Mouse (Mus musculus) c-Kit-positive CD71-positive TER-119-positive erythroid progenitor cells, embryonic 14.5 days (primary cell): ENCODE data around the gene Uvrag.
A peak's percentile ranks its signal among the peaks of the same experiment; 100 is the strongest.

ENCODE experiments used
- DNase-seq: peaks from one replicate; pipeline ENCODE4 v3.0.0-alpha.2; 2013; ENCODE audit warnings: low spot score

The Uvrag gene

GRCm38 (mm10) chr7:98926906-98927528 is 213.9 kb downstream of the Uvrag start:
- DNase-seq: no peak

DNA sequence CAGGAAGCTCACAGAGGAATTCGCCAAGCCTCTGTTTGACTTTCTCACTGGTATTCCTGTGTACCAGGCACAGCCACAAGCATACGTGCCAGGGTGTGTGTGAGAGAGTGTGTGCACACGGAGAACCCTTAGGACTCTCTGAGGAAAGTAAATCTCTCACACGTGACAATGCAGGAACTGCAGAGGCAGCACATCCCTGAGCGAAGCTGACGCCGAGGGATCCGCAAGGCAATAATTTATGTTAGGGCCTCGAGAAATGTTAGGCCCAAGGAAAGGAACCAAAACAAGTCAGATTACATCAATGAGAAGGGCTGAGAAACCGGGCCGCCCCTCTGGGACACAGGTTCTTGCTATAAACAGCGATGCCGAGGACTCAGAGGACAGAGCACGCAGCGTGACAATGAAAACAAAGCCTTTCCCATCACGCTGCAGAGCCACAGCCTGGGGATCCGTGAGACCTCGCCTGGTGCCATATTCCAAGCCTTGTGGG is 216.5 kb downstream of the Uvrag start:
- no peak for DNase-seq

GRCm38 (mm10) chr7:98922984-98923383 is 218.0 kb downstream of the Uvrag start:
- DNase-seq: peak; percentile 5

DNA sequence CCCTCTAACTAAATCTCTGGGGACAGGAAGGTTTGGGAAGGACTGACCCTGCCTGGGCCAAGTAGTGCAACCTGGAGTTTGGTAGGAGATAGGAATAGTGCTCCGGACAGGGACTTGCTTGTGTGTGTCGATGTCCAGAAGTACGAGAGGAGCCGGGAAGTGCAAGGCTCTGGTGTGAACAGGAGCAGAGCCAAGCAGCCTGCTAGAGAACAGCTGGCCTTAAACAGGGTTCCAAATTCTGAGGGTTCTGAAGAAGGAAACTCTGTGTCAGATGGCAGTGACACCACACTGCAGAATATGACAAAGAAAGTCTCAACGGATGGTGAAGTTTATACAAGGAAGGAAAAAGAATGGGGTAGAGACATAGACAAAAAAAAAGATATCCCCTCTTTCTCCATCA is 223.5 kb downstream of the Uvrag start:
- DNase-seq: no peak

DNA sequence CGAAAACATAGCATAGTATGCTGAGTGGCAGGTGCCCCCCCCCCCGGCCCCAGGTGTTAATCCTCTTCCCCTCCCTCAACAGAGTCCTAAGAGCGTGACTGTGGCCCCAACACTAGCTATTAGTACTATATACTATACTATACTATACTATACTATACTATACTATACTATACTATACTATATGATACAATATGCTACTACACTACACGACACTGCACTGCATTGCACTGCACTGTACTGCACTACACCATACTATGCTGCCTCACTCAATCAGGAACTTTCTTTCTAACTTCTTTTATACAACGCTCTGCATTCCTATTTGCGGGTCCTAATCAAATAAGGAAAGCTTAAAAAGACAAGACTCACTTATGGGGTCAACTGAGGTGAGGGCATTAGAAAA is 224.4 kb downstream of the Uvrag start:
- no peak for DNase-seq

DNA sequence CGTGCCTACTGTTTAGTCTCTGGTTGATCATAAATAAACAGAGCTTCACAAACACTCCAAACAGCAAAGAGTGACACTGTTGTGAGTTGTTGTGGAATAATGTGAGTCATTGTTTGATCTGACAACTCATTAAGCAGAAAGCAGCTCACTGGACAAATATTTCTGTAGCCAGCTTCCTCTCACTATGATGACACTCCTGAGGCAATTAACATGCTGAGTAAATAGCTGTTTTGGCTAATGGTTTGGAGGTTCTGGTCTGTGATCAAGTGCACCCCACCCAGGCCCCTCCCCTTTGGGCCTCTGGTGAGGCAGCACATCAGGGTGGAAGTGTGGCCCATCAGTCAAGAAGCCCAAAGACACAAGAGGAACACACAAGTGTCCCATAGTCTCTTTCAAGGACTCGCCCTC is 228.0 kb downstream of the Uvrag start:
- DNase-seq: no peak

- no peak for DNase-seq
These were observed 229.7 kb downstream of the Uvrag start for GRCm38 (mm10) chr7:98911276-98911675.

DNA sequence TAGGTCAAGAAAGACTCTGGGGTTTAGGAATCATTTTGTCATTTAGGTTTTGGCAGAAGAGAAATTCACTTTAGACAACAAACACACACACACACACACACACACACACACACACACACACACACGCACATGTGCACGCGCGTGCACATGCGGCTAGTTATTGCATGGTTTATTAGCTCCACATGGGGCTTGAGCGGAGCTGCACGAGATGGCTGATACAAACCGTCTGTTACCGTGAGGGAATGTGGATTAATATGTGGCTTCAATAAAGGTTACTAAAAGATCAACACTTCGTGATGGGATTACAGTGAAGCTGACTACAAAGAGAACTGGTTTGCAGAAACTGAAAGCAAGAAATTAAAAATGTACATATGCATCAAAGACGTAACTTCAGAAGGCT is 230.2 kb downstream of the Uvrag start:
- DNase-seq: no peak

DNA sequence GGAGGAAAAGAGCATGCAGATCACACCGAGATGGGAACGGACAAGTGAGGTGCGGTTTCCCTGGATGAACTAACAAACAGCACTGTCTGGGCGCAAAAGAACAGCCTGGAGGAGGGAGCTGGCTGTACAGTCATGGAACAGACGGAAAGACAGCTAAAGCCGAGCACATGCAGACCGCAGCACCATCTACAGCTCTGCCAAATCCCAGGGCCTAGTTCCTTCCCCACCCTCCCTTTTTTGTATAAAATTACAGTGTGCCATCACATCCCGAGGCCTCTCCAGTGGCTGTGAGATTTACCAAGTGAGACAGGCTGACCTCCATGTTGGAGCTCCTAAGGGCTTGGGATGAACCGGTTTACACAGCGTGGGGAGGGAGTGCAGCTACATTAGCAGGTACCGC is 230.8 kb downstream of the Uvrag start:
- DNase-seq: no peak

GRCm38 (mm10) chr7:98907476-98907875 is 233.5 kb downstream of the Uvrag start:
- no peak for DNase-seq

GRCm38 (mm10) chr7:98904659-98905362 is 236.1 kb downstream of the Uvrag start:
- DNase-seq: no peak

DNA sequence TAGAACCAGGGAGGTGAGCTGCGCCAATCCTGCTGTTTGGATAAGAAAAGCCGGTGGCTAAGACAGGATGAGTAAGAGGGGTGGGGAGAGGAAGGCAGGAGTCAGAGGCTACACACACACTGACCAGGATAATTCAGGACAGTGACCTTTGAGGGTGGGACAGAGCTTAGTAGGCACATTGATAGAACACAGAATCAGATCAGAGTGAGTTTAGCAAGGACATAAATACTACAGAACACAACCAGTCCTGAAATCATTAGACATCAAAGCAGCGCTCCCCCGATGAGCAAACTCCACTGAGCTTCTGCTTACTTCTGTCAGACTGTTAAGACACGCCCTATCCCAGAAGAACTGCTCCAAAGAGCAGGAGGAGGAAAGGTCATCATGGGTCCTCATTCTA is 237.1 kb downstream of the Uvrag start:
- no peak for DNase-seq

DNA sequence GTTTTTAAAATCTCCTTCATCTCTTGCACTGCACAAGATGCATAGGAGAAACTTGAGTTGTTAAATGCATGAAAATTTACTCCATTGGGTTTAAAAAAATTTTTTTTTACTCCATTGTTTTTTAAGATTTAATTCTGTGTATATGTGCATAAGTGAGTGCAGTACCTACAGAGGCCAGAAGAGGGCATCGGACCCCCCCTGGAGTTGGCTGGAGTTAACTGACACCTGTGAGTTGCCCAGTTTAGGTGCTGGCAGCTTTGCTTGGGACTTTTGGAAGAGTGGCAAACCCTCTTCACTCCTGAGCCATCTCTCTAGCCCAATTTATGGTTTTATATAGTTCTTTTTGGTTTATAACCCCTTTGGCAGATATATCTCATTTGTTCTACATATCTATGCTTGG is 239.8 kb downstream of the Uvrag start:
- peak; percentile 8 for DNase-seq

DNA sequence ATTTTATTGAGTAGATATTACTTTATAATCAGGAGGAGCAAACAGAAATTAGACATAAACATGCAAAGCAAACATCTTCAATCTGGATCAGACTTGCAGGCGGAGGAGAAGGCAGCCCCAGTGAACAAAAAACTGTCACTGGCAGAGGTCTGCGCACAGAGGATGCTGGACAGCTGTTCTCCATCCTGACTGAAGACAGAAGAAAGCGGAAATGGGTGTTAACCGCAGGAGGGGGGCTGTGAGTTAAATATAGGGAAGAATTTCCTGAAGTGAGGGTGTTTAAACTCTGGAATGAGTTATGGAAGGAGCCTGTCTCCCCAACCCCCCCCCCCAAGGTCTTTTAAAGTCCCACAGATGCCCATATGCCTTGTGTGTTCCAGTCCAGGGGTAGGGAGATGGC is 241.1 kb downstream of the Uvrag start:
- no peak for DNase-seq

DNA sequence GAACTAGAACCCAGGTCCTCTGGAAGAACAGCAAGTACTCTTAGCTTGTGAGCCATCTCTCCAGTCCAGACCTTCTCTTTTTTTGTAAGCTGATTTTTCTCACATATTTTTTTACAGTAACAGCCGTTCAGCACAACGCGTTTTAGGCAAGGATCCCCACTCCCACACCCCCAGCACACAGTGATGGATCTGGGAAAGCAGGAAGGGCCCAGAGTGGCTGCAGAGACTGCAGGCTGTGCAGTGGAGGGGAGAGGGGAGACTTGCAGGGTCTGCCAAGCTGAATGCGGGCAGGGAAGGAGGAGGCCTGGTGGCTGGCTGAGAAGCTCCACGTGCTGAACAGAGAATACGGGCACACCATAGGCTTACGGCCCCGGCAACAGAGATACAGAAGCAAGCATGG is 243.6 kb downstream of the Uvrag start:
- no peak for DNase-seq

- DNase-seq: no peak
These were observed 245.3 kb downstream of the Uvrag start for GRCm38 (mm10) chr7:98895501-98896095.

DNA sequence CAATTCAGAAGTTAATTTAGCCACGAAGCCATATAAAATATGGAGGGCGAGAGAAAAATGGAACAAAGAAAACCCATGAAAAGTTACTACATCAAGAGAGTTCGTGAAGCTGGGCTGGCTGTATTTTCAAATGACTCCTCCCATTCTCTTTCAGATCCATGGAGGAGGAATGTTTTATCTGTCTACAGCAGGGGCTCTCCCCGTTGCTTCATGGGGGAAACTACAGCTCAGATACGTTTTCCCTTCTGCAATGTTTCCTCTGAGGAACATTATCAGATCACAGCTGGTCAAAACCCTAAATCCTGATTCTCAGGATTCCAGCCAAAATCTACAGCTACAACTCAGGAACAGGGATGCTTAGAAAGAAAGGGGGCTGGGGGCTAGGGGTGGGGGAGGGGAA is 246.2 kb downstream of the Uvrag start:
- no peak for DNase-seq

DNA sequence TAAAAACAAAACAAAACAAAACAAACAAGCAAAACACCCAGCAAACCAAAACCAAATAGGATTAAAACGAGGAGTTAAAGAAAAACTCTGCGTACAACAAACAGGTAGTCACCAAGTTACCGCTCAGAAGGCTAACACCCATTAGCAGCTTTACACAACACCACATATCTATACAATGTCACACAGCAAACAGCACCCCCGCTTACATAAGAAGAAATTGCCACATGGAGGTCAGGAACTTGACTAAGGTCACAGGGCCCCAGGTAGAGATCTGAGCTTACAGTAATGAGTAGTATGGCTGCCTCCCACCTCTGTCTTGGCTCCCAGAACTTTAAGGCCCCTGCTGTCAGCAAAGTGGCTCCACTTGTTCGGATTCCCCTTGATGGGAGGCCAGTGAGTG is 246.6 kb downstream of the Uvrag start:
- no peak for DNase-seq

DNA sequence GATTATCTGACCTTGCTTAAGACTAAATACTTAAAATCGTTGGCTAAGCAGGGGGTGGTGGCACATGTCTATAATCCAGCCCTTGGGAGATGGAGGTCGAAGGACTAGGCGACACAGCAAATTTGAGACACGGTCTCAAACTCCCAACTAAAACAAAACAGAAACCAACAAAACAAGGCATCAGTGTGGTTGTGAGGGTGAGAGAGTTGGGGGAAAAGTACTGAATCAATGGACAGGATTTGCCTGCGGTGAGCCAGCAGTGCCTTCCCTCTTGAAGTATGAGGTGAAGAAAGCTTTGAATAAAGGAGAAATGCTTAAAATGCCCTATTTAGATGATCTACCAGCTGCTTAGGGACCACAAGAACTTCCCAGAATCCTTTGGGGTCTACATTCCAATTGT is 247.8 kb downstream of the Uvrag start:
- DNase-seq: no peak

DNA sequence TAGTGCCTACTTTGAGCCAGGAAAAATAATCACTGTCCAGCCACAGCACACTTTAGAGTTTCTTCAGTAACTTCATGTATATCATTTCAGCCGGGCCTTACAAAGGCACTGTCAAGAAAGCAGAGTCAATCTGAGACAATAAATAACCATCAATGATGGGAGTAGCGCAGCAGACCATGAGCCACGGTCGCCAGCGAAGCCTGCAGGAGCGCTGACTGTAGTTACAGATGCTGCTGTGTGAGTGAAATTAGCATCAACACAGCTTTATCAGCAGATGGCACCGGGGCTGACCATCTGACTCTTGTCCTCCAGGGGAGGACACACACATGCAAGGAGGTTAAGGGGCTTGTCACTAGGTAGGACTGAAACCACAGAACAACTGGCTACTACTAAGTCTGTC is 251.7 kb downstream of the Uvrag start:
- no peak for DNase-seq

DNA sequence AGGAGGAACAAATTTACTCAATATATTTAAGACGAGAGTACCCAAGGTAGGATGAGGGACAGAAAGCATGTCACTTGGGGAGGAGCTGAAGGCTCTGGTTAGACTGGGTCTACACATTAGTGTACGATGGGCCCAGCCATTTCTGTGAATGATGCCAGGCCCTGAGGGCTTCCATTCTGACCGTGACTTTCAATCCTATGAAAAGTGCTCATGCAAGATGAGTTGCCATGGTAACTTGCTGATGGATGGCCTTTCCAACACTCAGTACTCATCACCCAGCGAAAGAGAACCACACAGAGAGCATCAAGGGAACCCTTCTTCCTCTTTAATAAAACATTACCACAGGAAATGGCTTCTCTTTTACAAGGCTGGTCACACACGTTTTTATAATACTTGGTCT is 252.1 kb downstream of the Uvrag start:
- DNase-seq: no peak

DNA sequence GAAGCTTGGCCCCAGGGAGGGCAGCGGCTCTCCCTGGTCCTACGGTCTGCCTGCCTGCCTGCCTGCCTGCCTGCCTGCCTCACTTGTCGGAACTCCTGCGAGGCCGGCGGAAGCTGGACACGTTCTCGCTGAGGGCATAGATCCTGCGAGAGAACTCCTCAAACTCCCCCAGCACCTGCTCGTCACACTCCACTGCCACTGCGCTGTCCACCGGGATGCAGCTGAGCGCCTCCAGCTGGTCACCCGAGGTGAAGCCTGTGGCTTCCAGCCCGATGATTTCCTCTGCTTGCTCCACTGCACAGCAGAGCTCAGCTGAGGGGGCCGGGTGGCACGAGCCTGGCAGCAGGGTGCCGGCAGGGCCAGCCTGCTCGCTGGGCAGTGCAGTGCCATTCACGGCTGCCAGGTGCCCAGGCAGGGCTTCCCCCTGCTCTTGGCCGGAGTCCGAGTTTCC is 253.1 kb downstream of the Uvrag start:
- DNase-seq: peak; percentile 5

DNA sequence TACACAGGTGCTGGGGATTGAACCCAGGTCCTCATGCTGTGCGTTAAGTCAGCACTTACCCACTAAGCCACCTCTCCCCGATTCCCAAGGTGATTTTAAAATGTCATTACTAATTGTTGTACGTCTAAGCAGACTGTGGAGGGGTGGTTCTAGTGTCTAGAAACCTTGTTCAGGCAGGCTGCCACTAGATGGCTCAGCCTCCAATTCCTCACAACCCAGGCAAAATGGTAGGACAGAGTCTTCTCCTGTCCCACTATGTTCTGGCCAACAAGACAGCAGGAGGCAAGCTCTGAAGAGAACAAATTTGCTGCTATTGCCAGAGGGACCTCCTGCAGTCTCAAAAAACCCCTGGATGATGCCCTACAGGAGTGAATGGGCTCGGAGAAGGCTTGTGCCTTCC is 259.1 kb downstream of the Uvrag start:
- DNase-seq: no peak
